Mouse (Mus musculus): ENCODE data around the gene Mdm2. TPM values are rescaled to one million over a fixed set of nuclear protein-coding genes. Genes with fewer than 3 reads are reported as not detected.

The Mdm2 gene
- total and polyA plus RNA-seq, 3 experiments = 79.8 to 136 (median 112) TPM

- Histone ChIP-seq H3K9me3 (replicated peaks; ENCODE audit: low read length) (no peaks in the 10 kb centered on the region), H3K9ac (ENCODE audit: insufficient read depth, low read depth) (no peak overlapping the region), H3K36me3 (replicated peaks in 1 of 2; ENCODE audit: control insufficient read depth in 1 of 2, insufficient read depth in 1 of 2, low read length in 1 of 2) (no peaks in the 10 kb centered on the region), H3K27ac (ENCODE audit: insufficient read depth, low read depth) (no peak overlapping the region), H3K79me2 (replicated peaks; ENCODE audit: control insufficient read depth, extremely low read depth, insufficient read depth, poor library complexity, severe bottlenecking) (no peaks in the 10 kb centered on the region), H3K4me1 (ENCODE audit: control insufficient read depth in 1 of 2, insufficient read depth in 2 of 2) (peaks cover 0 to 14% of the 10 kb centered on the region in 2 experiments; a peak in 3 of 4 replicates), H3K4me3 (replicated peaks in 1 of 3; ENCODE audit: low read depth in 2 of 3, low read length in 2 of 3, poor library complexity in 1 of 3) (no peak overlapping the region), H3K27me3 (replicated peaks) (no peaks in the 10 kb centered on the region), H3K4me2 (ENCODE audit: insufficient read depth, low read depth, poor library complexity, severe bottlenecking) (no peak overlapping the region)
- dilution Hi-C loops (cut with MboI; ENCODE audit: extremely low pct_ligation_motif_present, extremely low pct_unique_long_range_greater_than_20kb, low sequenced_read_pairs) (no loop called here), in situ Hi-C loops (cut with MboI; ENCODE audit: low pct_ligation_motif_present, low pct_unique_long_range_greater_than_20kb, low sequenced_read_pairs) (no loop called here)
- no peak for DNase-seq (ENCODE audit: extremely low read depth)
- TF ChIP-seq HCFC1 (IDR thresholded peaks at IDR 0.05; ENCODE audit: low read depth, low read length) = no peak
- TF ChIP-seq CTCF (conservative IDR thresholded peaks at IDR 0.05 in 1 of 2, IDR thresholded peaks at IDR 0.05 in 1 of 2; ENCODE audit: low read depth in 2 of 2, low read length in 2 of 2) = peak in 1 of 2 experiments; percentile 0; a peak in 1 of 4 replicates
These were observed 16.4 kb upstream of the Mdm2 start for GRCm38 (mm10) chr10:117726888-117727385.

DNA sequence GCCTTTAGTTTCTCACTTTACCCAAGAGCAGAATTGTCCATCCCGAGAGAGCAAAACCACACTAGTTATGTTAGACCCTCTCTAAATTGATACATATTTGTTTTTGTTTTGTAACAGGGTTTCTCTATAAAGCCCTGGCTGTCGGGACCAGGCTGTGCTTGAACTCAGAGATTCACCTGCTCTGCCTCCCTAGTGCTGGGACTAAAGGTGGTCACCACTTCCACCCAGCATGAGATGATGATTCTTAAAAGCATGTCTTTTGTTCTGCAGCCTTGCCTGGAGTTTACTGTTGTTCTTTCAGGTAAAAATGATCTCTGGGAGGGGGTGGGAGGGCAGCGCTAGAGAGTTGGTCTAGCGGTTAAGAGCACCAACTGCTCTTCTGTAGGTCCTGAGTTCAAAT lies 15.8 kb upstream of the Mdm2 start:
- Histone ChIP-seq H3K36me3 (replicated peaks in 1 of 2; ENCODE audit: control insufficient read depth in 1 of 2, insufficient read depth in 1 of 2, low read length in 1 of 2) (no peaks in the 10 kb centered on the region), H3K27me3 (replicated peaks) (no peaks in the 10 kb centered on the region), H3K4me2 (ENCODE audit: insufficient read depth, low read depth, poor library complexity, severe bottlenecking) (no peak overlapping the region), H3K9ac (ENCODE audit: insufficient read depth, low read depth) (no peak overlapping the region), H3K4me1 (ENCODE audit: control insufficient read depth in 1 of 2, insufficient read depth in 2 of 2) (peaks cover 0 to 13% of the 10 kb centered on the region in 2 experiments; a peak in 3 of 4 replicates), H3K4me3 (replicated peaks in 1 of 3; ENCODE audit: low read depth in 2 of 3, low read length in 2 of 3, poor library complexity in 1 of 3) (no peak overlapping the region), H3K9me3 (replicated peaks; ENCODE audit: low read length) (no peaks in the 10 kb centered on the region), H3K79me2 (replicated peaks; ENCODE audit: control insufficient read depth, extremely low read depth, insufficient read depth, poor library complexity, severe bottlenecking) (no peaks in the 10 kb centered on the region), H3K27ac (ENCODE audit: insufficient read depth, low read depth) (no peak overlapping the region)
- TF ChIP-seq JUND (conservative IDR thresholded peaks at IDR 0.05; ENCODE audit: low read depth, low read length) (no peak), NRF1 (IDR thresholded peaks at IDR 0.05; ENCODE audit: low read depth, low read length) (no peak)
- dilution Hi-C loops (cut with MboI; ENCODE audit: extremely low pct_ligation_motif_present, extremely low pct_unique_long_range_greater_than_20kb, low sequenced_read_pairs) (no loop called here), in situ Hi-C loops (cut with MboI; ENCODE audit: low pct_ligation_motif_present, low pct_unique_long_range_greater_than_20kb, low sequenced_read_pairs) (no loop called here)
- DNase-seq (ENCODE audit: extremely low read depth) = no peak

GRCm38 (mm10) chr10:117725671-117726070 lies 15.1 kb upstream of the Mdm2 start:
- Histone ChIP-seq H3K27ac (ENCODE audit: insufficient read depth, low read depth) (no peak overlapping the region), H3K4me3 (replicated peaks in 1 of 3; ENCODE audit: low read depth in 2 of 3, low read length in 2 of 3, poor library complexity in 1 of 3) (no peak overlapping the region), H3K79me2 (replicated peaks; ENCODE audit: control insufficient read depth, extremely low read depth, insufficient read depth, poor library complexity, severe bottlenecking) (no peaks in the 10 kb centered on the region), H3K9ac (ENCODE audit: insufficient read depth, low read depth) (no peak overlapping the region), H3K9me3 (replicated peaks; ENCODE audit: low read length) (no peaks in the 10 kb centered on the region), H3K27me3 (replicated peaks) (no peaks in the 10 kb centered on the region), H3K36me3 (replicated peaks in 1 of 2; ENCODE audit: control insufficient read depth in 1 of 2, insufficient read depth in 1 of 2, low read length in 1 of 2) (no peaks in the 10 kb centered on the region), H3K4me1 (ENCODE audit: control insufficient read depth in 1 of 2, insufficient read depth in 2 of 2) (peaks cover 0 to 11% of the 10 kb centered on the region in 2 experiments; a peak in 3 of 4 replicates), H3K4me2 (ENCODE audit: insufficient read depth, low read depth, poor library complexity, severe bottlenecking) (no peak overlapping the region)
- dilution Hi-C loops (cut with MboI; ENCODE audit: extremely low pct_ligation_motif_present, extremely low pct_unique_long_range_greater_than_20kb, low sequenced_read_pairs) = no loop called here
- in situ Hi-C loops (cut with MboI; ENCODE audit: low pct_ligation_motif_present, low pct_unique_long_range_greater_than_20kb, low sequenced_read_pairs) = no loop called here
- TF ChIP-seq MXI1 (IDR thresholded peaks at IDR 0.05; ENCODE audit: low read depth, low read length) (no peak), KAT2A (IDR thresholded peaks at IDR 0.05; ENCODE audit: insufficient replicate concordance, low read length) (no peak), ETS1 (conservative IDR thresholded peaks at IDR 0.05; ENCODE audit: low read depth, low read length) (no peak)
- DNase-seq (ENCODE audit: extremely low read depth) = no peak
